Mouse (Mus musculus): ENCODE data around the gene Spag9.

The Spag9 gene

DNA sequence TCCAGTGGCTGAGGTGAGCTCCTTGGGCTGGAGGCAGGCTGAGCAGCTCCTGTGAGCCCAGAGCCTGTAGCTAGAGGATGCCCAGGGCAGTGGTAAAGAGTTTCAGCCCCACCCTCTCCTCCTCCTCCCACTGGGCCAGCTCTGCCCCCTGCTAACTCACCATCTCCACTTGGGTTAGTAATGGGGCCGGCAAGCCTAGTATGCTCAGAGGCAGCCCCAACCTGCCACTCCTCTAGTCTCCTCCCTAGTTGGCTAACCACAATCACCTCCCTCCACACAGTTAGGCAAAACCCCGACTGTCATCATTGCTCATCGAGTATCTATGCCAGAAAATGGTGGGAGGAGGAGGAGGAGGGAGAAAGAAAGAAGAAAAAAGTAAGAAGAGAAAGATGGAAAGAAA lies 145.7 kb downstream of the Spag9 start:
- Histone ChIP-seq H3K36me3 (ENCODE audit: insufficient read depth, low read length) (no peaks in the 10 kb centered on the region; the same call in 1 of the 2 replicates), H3K27me3 (ENCODE audit: insufficient read depth, low read length) (peaks cover 5% of the 10 kb centered on the region; the same call in 1 of the 2 replicates), H3K9me3 (ENCODE audit: low read length) (no peaks in the 10 kb centered on the region), H3K4me1 (replicated peaks; ENCODE audit: low read depth, low read length) (peaks cover 96% of the 10 kb centered on the region), H3K4me3 (replicated peaks; ENCODE audit: low read length) (no peak overlapping the region)
- no peak for TF ChIP-seq NANOG (IDR thresholded peaks at IDR 0.05; ENCODE audit: borderline replicate concordance, low read length)
- no peak for TF ChIP-seq POU5F1 (IDR thresholded peaks at IDR 0.05; ENCODE audit: borderline replicate concordance, low read length)
- TF ChIP-seq CTCF (conservative IDR thresholded peaks at IDR 0.05; ENCODE audit: low read length) = no peak

GRCm38 (mm10) chr11:94143336-94143735 lies 147.4 kb downstream of the Spag9 start:
- no peak for TF ChIP-seq NANOG (IDR thresholded peaks at IDR 0.05; ENCODE audit: borderline replicate concordance, low read length)
- TF ChIP-seq POU5F1 (IDR thresholded peaks at IDR 0.05; ENCODE audit: borderline replicate concordance, low read length) = no peak
- no peak for TF ChIP-seq CTCF (conservative IDR thresholded peaks at IDR 0.05; ENCODE audit: low read length)
- Histone ChIP-seq H3K4me3 (replicated peaks; ENCODE audit: low read length) (no peak overlapping the region), H3K27me3 (ENCODE audit: insufficient read depth, low read length) (peaks cover 5% of the 10 kb centered on the region; the same call in 1 of the 2 replicates), H3K9me3 (ENCODE audit: low read length) (no peaks in the 10 kb centered on the region), H3K4me1 (replicated peaks; ENCODE audit: low read depth, low read length) (peaks cover 96% of the 10 kb centered on the region), H3K36me3 (ENCODE audit: insufficient read depth, low read length) (no peaks in the 10 kb centered on the region; the same call in 1 of the 2 replicates)

GRCm38 (mm10) chr11:94144771-94145539 lies 149.1 kb downstream of the Spag9 start:
- Histone ChIP-seq H3K9me3 (ENCODE audit: low read length) (no peaks in the 10 kb centered on the region), H3K27me3 (ENCODE audit: insufficient read depth, low read length) (peaks cover 16% of the 10 kb centered on the region), H3K4me1 (replicated peaks; ENCODE audit: low read depth, low read length) (peaks cover 96% of the 10 kb centered on the region), H3K36me3 (ENCODE audit: insufficient read depth, low read length) (no peaks in the 10 kb centered on the region; the same call in 1 of the 2 replicates), H3K4me3 (replicated peaks; ENCODE audit: low read length) (no peak overlapping the region)
- no peak for TF ChIP-seq POU5F1 (IDR thresholded peaks at IDR 0.05; ENCODE audit: borderline replicate concordance, low read length)

GRCm38 (mm10) chr11:94146049-94146605 lies 150.2 kb downstream of the Spag9 start:
- Histone ChIP-seq H3K9me3 (ENCODE audit: low read length) (no peaks in the 10 kb centered on the region), H3K27me3 (ENCODE audit: insufficient read depth, low read length) (peaks cover 17% of the 10 kb centered on the region), H3K4me3 (replicated peaks; ENCODE audit: low read length) (peak overlapping the region; percentile 37), H3K4me1 (replicated peaks; ENCODE audit: low read depth, low read length) (peaks cover 98% of the 10 kb centered on the region), H3K36me3 (ENCODE audit: insufficient read depth, low read length) (no peaks in the 10 kb centered on the region; the same call in 1 of the 2 replicates)
- no peak for TF ChIP-seq CTCF (conservative IDR thresholded peaks at IDR 0.05; ENCODE audit: low read length)
- no peak for TF ChIP-seq NANOG (IDR thresholded peaks at IDR 0.05; ENCODE audit: borderline replicate concordance, low read length)
- TF ChIP-seq POU5F1 (IDR thresholded peaks at IDR 0.05; ENCODE audit: borderline replicate concordance, low read length) = no peak

DNA sequence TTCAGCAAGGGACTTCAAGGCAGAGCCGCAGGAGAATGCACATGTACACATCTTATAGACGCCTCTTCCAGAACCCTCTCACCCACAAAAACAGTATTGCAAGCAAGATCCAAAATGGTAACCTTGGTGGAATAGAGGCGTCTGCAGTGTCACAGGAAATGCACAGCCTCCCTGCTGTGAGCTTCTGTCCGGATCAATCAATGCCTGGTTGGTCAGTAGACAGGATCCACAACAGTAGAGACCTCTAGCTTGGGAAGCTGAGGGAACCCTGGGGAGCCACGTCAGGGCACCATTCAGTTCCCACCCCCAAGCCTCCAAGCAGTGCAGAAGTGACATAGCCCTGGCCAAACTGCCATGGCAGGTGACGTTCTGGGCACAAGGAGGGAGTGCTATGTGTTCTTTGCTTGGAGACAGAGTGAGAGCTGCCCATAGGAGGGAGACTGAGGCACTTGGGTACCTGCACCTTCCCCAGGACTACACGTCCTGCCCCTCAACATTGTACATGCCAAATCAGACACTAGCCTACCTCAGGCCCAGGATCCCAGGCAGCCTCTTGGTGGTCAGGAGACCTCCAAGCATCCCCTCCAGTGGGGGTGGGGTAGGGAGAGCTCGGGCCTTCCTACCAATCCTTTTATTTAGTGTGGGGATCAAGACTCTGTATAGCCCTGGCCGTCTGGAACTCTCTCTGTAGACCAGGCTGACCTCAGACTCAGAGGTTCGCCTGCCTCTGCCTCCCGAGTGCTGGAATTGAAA lies 151.0 kb downstream of the Spag9 start:
- Histone ChIP-seq H3K4me3 (replicated peaks; ENCODE audit: low read length) (peak overlapping the region; percentile 17; the same call in 1 of the 2 replicates), H3K9me3 (ENCODE audit: low read length) (no peaks in the 10 kb centered on the region), H3K4me1 (replicated peaks; ENCODE audit: low read depth, low read length) (peaks cover 98% of the 10 kb centered on the region), H3K27me3 (ENCODE audit: insufficient read depth, low read length) (peaks cover 17% of the 10 kb centered on the region), H3K36me3 (ENCODE audit: insufficient read depth, low read length) (no peaks in the 10 kb centered on the region; the same call in 1 of the 2 replicates)
- no peak for TF ChIP-seq NANOG (IDR thresholded peaks at IDR 0.05; ENCODE audit: borderline replicate concordance, low read length)
- TF ChIP-seq POU5F1 (IDR thresholded peaks at IDR 0.05; ENCODE audit: borderline replicate concordance, low read length) = no peak
- TF ChIP-seq CTCF (conservative IDR thresholded peaks at IDR 0.05; ENCODE audit: low read length) = no peak

GRCm38 (mm10) chr11:94148105-94148696 lies 152.3 kb downstream of the Spag9 start:
- Histone ChIP-seq H3K4me1 (replicated peaks; ENCODE audit: low read depth, low read length) (peaks cover 96% of the 10 kb centered on the region), H3K27me3 (ENCODE audit: insufficient read depth, low read length) (peaks cover 17% of the 10 kb centered on the region), H3K9me3 (ENCODE audit: low read length) (no peaks in the 10 kb centered on the region), H3K36me3 (ENCODE audit: insufficient read depth, low read length) (no peaks in the 10 kb centered on the region; the same call in 1 of the 2 replicates), H3K4me3 (replicated peaks; ENCODE audit: low read length) (peak overlapping the region; percentile 71; the same call in 1 of the 2 replicates)
- TF ChIP-seq CTCF (conservative IDR thresholded peaks at IDR 0.05; ENCODE audit: low read length) = no peak

GRCm38 (mm10) chr11:94148931-94149491 lies 153.1 kb downstream of the Spag9 start:
- H3K4me1 ChIP-seq (replicated peaks; ENCODE audit: low read depth, low read length) = peaks cover 96% of the 10 kb centered on the region
- peaks cover 17% of the 10 kb centered on the region for H3K27me3 ChIP-seq (ENCODE audit: insufficient read depth, low read length)
- TF ChIP-seq CTCF (conservative IDR thresholded peaks at IDR 0.05; ENCODE audit: low read length) (no peak), NANOG (IDR thresholded peaks at IDR 0.05; ENCODE audit: borderline replicate concordance, low read length) (no peak), POU5F1 (IDR thresholded peaks at IDR 0.05; ENCODE audit: borderline replicate concordance, low read length) (no peak)
- H3K4me3 ChIP-seq (replicated peaks; ENCODE audit: low read length) = peak overlapping the region; percentile 71
- H3K9me3 ChIP-seq (ENCODE audit: low read length) = no peaks in the 10 kb centered on the region
- H3K36me3 ChIP-seq (ENCODE audit: insufficient read depth, low read length) = no peaks in the 10 kb centered on the region; the same call in 1 of the 2 replicates
